Mouse (Mus musculus) megakaryocyte, embryonic 14.5 days (primary cell): ENCODE measurements at regions not wholly inside any gene's neighbourhood (a gene's known extent, or its start where the extent isn't known, plus 50 kb on each side); places are given as distances from the start of the nearest gene placed in this dataset.

Experiments
- FLI1 ChIP-seq: IDR thresholded peaks from 2 replicates; pipeline ENCODE4 v1.6.1; 2012; ENCODE audit warnings: low read length, inconsistent platforms, mixed read lengths
- GATA1 ChIP-seq: IDR thresholded peaks from 3 replicates; pipeline ENCODE4 v1.6.1; 2012; ENCODE audit warnings: mixed read lengths, low read length, inconsistent platforms, borderline replicate concordance

GRCm38 (mm10) chr8:126808496-126808895 is 137.1 kb downstream of the Tomm20 start:
- TF ChIP-seq GATA1 (no peak), FLI1 (no peak)
